Mouse (Mus musculus) spleen, postnatal 10 days (tissue): ENCODE measurements around the gene Map3k4.
"Not testable (repeated sequence)": the region's sequence is repeated elsewhere in the genome, so short reads cannot be mapped to it uniquely, and the experiment has no call there.

Experiments
- DNase-seq, 2 experiments: peaks; one replicate each; pipeline ENCODE4 v3.0.0; 2021 to 2022; ENCODE audit warnings: low spot score in 2 of 2

Map3k4 gene

DNA sequence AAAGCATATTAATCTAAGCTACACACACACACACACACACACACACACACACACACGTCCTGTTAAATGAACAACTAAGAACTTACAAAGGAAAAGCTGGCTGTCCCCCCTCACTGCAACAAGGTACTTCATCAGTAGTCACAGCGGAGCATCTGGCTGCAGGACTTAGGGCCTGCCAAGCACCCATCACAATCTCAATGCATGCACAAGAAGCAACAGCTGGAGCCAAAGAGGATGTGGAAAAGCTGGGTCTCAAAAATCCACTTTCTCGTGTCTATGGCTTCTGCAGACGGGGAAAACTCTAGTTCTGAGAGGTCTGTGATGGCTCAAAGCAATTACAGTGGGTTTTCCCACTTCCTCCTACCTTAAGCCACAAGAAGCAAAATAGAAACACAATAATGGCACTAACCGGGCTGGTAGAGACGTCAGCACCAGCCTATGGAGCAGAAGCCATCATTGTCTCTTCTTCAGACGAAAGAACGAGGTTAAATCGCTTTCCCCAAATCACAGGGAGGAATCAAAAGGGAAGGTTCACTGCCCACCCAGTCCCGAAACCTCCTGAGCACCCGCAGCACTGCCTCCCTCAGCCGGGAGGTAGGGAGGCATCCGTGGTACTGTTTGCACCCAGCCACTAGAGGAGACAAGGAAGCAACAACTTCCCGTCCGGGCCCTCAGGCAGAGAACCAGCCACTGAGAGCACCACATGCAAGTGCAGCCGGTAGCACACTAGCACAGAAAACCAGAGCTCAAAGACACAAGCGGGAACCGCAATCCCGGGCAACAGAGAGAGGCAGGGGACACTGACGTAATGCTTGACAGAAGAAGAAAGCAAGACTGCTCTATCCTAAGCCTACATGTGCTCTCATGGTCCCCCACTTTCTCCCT lies 11.1 kb downstream of the Map3k4 start:
- peak in 1 of 2 experiments; percentile 45 for DNase-seq

GRCm38 (mm10) chr17:12304658-12305057 lies 13.9 kb downstream of the Map3k4 start:
- no peak for DNase-seq

DNA sequence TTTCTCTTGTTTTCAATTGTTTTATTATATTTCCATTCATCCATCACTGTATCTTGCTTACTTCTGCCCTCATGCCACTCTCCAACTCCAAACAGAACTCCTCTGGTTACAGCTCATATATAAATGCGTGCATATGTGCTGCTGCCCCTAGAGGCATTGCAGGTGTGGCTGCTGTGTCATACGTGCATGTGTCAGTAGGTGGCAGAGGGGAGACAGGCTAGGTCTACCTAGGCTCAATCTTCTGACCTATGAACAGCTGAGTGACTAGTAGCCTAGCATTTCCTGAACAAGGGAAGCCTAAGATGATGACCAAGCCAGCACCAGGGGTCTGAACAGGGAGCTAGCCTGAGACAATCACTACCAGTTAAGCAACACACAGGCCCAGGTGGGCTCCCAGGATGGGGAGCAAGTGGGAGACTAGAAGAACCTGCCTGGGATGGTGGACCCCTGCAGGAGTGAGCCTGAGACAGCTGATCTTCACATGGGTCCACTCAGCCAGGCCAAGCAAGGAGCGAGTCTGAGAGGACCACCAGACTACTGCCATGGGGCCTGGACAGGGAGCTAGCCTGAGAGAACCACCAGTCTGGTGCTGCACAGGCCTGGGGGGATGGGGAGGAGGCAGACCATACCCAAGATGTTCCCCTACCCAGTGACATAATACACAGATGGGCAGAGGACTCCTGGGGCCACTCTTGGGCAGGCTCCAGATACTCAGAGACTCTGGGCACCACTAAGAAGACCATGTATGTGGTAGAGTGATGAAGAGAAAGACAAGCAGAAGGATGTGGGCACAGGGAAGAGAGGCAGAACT lies 17.5 kb downstream of the Map3k4 start:
- DNase-seq, result peak in 1 of 2 experiments; percentile 73

GRCm38 (mm10) chr17:12300127-12300675 lies 18.4 kb downstream of the Map3k4 start:
- DNase-seq, result no peak

DNA sequence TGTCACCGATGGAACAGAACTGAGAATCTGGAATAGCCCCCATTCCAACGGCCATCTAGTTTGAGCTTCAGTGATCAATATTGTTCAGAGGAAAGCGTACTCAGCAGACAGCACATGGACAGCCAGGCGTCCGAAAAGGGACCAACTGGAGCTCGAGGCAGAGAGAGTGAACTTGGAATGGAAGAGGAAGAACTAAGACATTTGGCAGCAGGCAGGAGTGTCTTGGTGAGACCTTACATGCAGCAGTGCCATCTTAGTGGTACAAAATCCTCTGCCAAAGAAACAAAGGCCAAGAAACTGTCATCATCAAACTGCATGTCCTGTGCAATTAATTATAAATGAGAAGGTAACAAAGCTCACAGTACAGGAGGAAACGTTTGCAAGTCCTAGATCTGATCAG lies 19.2 kb downstream of the Map3k4 start:
- DNase-seq, result no peak

- no peak for DNase-seq
These were observed 20.6 kb downstream of the Map3k4 start for GRCm38 (mm10) chr17:12297978-12298377.

DNA sequence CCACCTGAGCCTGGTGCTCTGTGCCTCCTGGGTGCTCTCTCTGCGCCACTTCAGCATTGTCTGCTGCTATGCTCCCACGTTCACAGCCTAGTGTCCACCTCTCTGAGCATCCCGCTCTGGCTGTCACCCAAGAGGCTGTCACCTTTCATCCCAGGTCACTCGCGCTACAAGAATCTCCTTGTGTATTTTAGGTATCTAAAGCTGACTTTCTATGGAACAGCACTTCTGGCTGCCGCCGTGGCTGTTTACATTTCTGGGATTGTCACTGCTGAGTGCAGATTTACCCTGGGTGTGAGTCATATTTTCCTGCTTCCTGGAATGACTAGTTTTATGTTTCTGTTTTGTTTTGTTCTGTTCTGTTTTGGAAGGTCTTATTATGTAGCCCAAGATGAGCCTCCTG lies 21.3 kb downstream of the Map3k4 start:
- no peak for DNase-seq

GRCm38 (mm10) chr17:12295926-12296325 lies 22.7 kb downstream of the Map3k4 start:
- DNase-seq, result not testable (repeated sequence)

GRCm38 (mm10) chr17:12294424-12294823 lies 24.2 kb downstream of the Map3k4 start:
- DNase-seq, result no peak

DNA sequence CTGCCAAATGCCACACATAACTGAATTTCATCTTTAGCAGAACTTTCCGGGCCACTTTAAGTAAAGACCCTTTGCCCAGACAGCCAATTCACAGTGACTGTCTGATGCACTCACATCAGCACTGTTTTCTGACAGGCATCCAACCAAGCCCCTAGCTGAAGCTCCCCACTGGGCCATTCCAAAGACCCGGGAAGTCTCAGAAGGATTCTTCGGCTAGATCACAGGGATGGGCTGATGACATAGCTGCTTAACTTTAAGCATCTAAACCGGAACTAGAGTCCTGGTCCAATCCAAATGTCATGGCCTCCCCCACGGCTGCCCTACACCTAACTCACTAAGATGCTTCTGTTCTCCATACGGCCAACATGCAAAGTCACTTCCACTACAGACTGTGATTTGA lies 25.0 kb downstream of the Map3k4 start:
- no peak for DNase-seq

DNA sequence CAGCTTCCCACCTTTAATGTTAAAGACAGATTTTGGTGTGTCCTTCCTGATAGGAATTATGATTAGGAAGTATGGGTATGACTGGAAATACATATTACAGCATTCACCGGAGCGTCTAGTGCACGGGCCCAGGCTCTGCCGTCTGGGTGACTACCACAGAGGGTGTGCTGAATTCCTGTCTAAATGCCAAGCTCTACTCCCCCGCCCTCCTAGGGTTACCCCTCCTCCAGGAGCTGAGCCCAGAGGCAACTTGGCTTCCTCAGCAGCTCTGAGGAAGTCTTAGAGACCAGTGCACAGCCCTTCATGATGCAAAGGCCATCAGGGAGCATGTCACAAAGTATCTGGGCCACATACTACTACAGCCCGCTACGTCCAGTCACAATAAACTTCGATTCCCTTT lies 25.7 kb downstream of the Map3k4 start:
- DNase-seq, result no peak

- DNase-seq, result no peak
These were observed 26.2 kb downstream of the Map3k4 start for GRCm38 (mm10) chr17:12292356-12292755.

DNA sequence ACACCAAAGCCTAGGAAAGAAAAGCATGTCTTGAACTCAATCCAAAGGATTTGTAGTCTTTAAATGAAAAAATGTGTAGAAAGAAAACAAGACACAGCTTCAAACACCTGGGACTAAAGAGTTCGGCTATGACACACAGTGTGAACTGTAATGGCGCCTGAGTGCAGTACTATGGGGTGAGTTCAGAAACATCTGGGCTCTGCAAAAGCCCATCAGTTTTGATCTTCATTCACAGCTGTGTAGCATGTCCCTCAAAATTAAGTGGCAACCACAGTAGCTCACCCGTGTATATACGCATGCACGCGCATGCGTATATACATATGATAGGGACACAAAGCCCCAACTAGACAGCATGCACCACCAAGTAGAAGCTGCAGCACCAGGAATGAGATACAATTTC lies 27.4 kb downstream of the Map3k4 start:
- DNase-seq, result no peak

DNA sequence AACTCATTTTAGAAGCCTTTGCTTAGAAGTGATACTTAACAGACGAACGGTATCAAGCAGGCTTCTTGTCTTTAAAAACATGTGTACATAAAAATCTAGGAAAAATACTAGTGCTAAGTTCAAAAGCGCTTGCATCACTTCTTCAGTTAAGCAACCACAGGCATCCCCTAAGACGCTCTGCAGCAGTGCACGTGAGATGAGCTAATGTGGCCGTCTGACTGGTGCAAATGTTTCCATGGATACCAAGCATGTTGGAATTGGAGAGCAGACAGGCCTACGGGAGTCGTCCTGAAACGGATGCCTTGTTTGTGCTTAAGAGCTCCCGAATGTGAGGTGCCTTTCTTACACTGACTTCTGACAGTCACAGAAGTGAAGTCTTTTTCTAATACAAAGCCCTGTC lies 27.9 kb downstream of the Map3k4 start:
- DNase-seq, result no peak

DNA sequence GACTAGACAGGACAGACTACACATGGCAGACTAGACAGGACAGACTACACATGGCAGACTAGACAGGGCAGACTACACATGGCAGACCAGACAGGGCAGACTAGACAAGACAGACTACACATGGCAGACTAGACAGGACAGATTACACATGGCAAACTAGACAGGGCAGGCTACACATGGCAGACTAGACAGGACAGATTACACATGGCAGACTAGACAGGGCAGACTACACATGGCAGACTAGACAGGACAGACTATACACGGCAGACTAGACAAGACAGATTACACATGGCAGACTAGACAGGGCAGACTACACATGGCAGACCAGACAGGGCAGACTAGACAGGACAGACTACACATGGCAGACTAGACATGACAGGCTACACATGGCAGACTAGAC lies 28.8 kb downstream of the Map3k4 start:
- DNase-seq, result not testable (repeated sequence)

GRCm38 (mm10) chr17:12288871-12289270 lies 29.7 kb downstream of the Map3k4 start:
- DNase-seq, result no peak

DNA sequence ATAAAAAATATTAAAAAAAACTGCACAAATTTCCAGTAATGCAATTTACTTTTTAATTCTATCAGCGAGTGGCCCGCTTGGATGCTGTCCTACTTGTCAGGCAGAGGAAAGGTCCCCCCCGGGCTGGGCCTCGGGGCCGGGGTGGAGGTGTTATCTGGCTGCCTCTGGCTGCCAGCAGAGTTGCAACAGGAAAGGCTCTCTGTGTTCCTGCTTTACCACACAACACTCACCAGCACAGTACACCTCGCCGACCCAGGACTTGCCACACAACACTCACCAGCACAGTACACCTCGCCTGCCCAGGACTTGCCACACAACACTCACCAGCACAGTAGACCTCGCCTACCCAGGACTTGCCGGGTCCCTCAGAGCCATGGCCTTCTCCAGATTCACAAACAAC lies 38.8 kb downstream of the Map3k4 start:
- no peak for DNase-seq

DNA sequence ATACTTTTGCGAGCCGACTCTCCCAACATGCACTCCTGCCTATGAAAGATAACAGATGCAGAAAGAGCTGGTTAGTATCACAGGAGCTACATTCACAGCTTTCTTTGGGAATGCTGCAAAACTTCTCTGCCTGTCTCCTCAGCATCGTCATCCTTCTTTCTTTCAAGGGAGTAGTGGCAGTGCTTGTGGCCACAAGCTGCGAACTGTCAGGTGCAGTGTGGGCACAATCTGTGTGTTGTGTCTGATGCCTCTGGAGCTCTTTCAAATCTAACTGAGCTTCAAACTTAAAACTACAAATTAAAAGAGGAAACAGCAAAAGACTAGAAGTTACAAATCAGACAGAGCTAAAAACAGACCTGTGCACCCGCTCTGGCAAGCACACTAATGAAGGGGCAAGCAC lies 40.5 kb downstream of the Map3k4 start:
- no peak for DNase-seq

DNA sequence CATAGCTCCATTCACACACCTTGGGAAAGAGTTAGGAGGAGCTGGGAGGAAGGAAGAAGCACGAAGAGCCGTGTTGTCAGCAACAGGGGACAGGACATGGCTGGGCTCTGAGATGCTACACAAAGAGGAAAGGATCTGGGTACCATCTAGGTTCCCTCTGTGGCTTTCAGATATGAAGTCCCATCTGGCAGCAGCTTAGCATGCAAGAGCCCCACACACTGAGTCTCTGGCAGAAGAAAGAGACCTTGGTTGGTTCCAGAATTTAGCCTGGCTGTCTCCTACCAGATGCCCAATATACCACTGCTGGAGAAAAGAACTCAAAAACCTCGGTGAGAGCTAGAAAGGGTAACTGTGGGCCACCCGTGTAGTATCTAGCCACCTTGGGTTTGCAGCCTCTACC lies 41.3 kb downstream of the Map3k4 start:
- DNase-seq, result no peak

GRCm38 (mm10) chr17:12276496-12277200 lies 41.9 kb downstream of the Map3k4 start:
- no peak for DNase-seq

DNA sequence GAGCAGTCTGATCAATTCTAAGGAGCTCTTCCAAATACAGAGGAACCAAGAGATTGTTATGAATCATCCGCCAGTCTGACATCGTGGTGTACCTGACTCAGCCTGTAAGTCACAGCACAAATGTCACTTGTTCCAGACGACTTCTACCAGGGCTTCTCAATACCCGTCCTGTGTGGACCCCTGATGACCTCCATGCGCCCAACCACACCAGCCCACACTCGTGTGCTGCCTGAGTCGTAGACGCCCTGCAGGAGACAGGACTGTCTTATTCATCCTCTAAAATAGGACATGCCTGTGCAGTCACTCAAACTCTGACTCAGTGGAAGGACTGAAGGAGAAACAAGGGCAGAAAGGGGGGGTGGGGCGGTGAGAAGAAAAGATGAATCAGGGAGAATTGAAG lies 42.8 kb downstream of the Map3k4 start:
- DNase-seq, result no peak

DNA sequence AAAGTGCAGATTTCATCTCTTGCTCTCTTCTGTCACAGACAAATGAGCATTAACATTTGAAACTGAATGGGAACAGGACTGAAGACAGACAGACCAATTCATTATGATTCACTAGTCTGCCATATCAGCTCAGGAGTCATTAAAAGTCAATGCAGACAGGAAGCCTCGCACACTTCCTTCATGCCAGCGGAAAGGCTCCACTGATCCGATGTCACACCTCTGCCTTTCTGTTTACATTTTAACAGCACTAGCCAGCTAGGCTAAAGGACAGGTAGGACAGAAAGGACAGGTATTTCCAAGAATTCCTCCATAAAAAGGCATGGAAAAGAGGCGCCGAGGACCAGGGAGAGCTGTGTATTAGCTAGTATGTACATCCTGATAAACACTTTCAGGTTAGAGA lies 45.6 kb downstream of the Map3k4 start:
- DNase-seq, result no peak
